Mouse (Mus musculus) embryonic facial prominence, embryonic 14.5 days (tissue): ENCODE data around the gene Tatdn2. TPM values are rescaled to one million over a fixed set of nuclear protein-coding genes. Genes with fewer than 3 reads are reported as not detected.
"Not testable (repeated sequence)": the region's sequence is repeated elsewhere in the genome, so short reads cannot be mapped to it uniquely, and the experiment has no call there.

Experiments
- ATAC-seq: fragments of 200-750 bp; cut with Nextera tagmentation; 2 replicates; pipeline ENCODE4 v1.8.0; 2017; ENCODE audit warnings: low read depth, moderate number of reproducible peaks, moderate TSS enrichment
- DNase-seq: peaks from one replicate; pipeline ENCODE4 v3.0.0-alpha.2; 2015; ENCODE audit warnings: low spot score
- H3K27ac ChIP-seq: fragments of 300-500 bp; sonication (generic); replicated peaks from 2 replicates; pipeline ENCODE4 v1.5.1; 2014; ENCODE audit warnings: low read depth, mild to moderate bottlenecking, low read length, moderate library complexity
- H3K27me3 ChIP-seq: fragments of 300-500 bp; sonication (generic); replicated peaks from 2 replicates; pipeline ENCODE4 v1.6.1; 2014; ENCODE audit warnings: low read length; ENCODE audit not compliant: control insufficient read depth, insufficient read depth
- H3K36me3 ChIP-seq: fragments of 300-500 bp; sonication (generic); 2 replicates; pipeline ENCODE4 v1.6.1; 2014; ENCODE audit warnings: low read length, mixed read lengths; ENCODE audit not compliant: control insufficient read depth, insufficient read depth
- H3K4me1 ChIP-seq: fragments of 300-500 bp; sonication (generic); 2 replicates; pipeline ENCODE4 v1.6.1; 2014; ENCODE audit warnings: antibody characterized with exemption, low read length; ENCODE audit not compliant: control insufficient read depth, insufficient read depth
- H3K4me2 ChIP-seq: fragments of 300-500 bp; sonication (generic); 2 replicates; pipeline ENCODE4 v1.6.1; 2014; ENCODE audit warnings: low read depth, mild to moderate bottlenecking, low read length, moderate library complexity, mixed read lengths
- H3K4me3 ChIP-seq: fragments of 300-500 bp; sonication (generic); 2 replicates; pipeline ENCODE4 v1.5.1; 2014; ENCODE audit warnings: low read depth, mild to moderate bottlenecking, low read length
- H3K9ac ChIP-seq: fragments of 300-500 bp; sonication (generic); 2 replicates; pipeline ENCODE4 v1.6.1; 2014; ENCODE audit warnings: low read depth, mild to moderate bottlenecking, low read length, moderate library complexity, mixed read lengths
- H3K9me3 ChIP-seq: fragments of 300-500 bp; sonication (generic); 2 replicates; pipeline ENCODE4 v1.6.1; 2016; ENCODE audit warnings: low read length; ENCODE audit not compliant: control insufficient read depth
- WGBS: fragments of 180-500 bp; shearing (Covaris S2); extraction: QIAGEN DNeasy Blood & Tissue Kit; methylation state at CpG from one replicate; pipeline ENCODE4 v1.1.7; 2014; 5-methylcytosine and 5-hydroxymethylcytosine counted together
- polyA plus RNA-seq: library from polyadenylated mRNA; unstranded; fragments of >200 nt; fragmentation: Nextera tagmentation; extraction: Ambion mirVana; gene quantifications from 2 replicates; pipeline ENCODE4 v1.2.1, GENCODE M21; 2014

Gene Tatdn2
- polyA plus RNA-seq, 1 experiment from 2014 or later, result 1.9 TPM

DNA sequence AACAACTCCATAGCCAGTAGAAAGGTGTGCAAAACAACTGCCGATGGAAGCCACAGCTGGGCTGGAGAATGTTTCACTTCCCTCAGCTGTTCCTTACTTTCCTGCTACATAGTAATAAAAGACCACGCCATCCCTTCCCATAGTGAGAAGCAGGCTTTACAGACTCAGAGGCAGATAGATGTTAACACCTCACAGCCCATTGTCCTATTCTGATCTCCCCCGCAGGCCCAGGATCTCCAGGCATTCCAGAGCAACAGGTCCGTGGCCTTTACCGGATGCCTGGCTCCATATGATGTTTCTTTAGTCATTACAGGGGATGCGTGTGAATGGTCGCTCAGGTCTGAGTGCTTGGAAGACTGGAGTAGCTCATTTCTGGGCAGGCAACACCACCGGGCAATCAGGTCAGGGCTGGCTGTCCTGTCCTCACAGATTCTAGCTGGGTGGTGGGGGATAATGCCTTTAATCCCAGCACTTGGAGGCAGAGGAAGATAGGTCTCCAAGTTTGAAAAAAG lies 29.2 kb upstream of the Tatdn2 start:
- WGBS, result 56% methylated on average over 8 of the region's 8 CpGs
- ATAC-seq, result no peak
- H3K27me3 ChIP-seq, result no peaks in the 10 kb centered on the region
- H3K27ac ChIP-seq, result 0 out of 2 replicates have a peak overlapping the region, but pooled peaks have one; percentile 52
- peaks cover 6% of the 10 kb centered on the region; the same call in 1 of the 2 replicates for H3K4me1 ChIP-seq
- H3K4me3 ChIP-seq, result no peak overlapping the region
- no peak overlapping the region for H3K9ac ChIP-seq
- H3K36me3 ChIP-seq, result no peaks in the 10 kb centered on the region
- no peak overlapping the region for H3K4me2 ChIP-seq
- H3K9me3 ChIP-seq, result peaks cover 8% of the 10 kb centered on the region; the same call in 1 of the 2 replicates
- no peak for DNase-seq

DNA sequence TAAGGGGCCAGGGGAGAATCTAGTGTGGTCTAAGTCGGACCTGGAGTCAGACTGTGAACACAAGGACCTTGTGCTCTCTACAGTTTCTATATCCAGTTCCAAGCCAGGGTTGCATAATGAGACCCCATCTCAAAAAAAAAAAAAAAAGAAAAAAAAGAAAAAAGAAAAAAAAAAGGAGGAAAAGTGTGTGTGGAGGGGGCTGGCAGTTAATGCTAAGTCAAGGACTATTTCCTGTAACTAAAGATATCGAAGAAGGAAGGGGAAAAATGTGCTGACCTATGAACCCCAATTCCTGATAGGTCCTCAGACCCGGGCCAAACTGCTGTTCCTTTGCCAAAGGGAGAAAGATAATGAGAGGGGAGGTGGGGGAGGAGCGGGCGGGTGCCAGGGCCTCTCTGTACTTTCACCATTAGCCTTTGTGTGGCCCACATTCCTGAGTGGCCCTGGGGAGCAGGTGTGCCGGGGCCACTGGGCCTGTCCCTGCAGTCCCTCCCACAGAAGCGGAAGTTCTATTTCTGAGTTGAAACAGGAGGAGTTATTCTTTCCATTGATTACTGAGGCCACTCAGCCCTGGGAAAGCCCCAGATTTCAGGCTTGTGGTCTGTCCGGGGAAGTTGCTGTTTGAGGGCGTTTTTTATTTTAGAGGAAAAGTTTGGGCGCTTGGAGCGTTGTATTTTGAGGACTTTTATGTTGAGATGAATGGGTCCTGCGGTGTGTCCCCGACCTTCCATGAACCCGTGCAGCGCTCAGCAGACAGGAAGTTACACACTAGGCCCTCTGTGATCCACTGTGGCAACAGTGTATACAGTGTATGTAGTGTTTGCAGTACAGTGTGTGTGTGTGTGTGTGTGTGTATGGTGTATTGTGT lies 28.3 kb upstream of the Tatdn2 start:
- Histone ChIP-seq H3K4me2 (no peak overlapping the region), H3K4me3 (no peak overlapping the region), H3K9me3 (0 out of 2 replicates have a peak, but pooled peaks cover 4% of the 10 kb centered on the region), H3K4me1 (peaks cover 6% of the 10 kb centered on the region; the same call in 1 of the 2 replicates), H3K27ac (peak overlapping the region; percentile 75), H3K9ac (no peak overlapping the region), H3K27me3 (no peaks in the 10 kb centered on the region), H3K36me3 (no peaks in the 10 kb centered on the region)
- 21% methylated on average over 15 of the region's 15 CpGs for WGBS
- ATAC-seq (peak; percentile 88), DNase-seq (peak; percentile 68)

DNA sequence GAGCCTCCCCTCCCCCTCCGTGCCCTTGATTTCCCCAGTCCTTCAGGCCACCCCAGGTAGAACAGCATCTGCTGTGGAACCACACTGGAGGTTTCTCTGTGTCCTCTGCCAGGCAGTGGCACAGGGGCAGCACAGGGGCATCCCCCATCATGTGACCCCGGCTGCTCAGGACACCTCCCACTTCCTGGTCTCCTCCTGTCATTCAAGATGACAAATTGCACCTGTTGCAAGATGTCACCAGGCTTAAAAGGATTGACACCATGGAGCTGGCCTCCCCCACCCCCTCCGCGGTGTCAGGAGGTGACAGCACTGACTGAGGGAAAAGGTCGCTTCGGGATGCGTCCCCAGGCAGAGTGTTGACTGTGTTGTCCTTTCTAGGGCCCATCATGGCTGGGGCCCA lies 27.0 kb upstream of the Tatdn2 start:
- Histone ChIP-seq H3K9me3 (0 out of 2 replicates have a peak, but pooled peaks cover 4% of the 10 kb centered on the region), H3K27ac (no peak overlapping the region; the same call in 1 of the 2 replicates), H3K9ac (no peak overlapping the region), H3K36me3 (no peaks in the 10 kb centered on the region), H3K4me2 (no peak overlapping the region), H3K27me3 (no peaks in the 10 kb centered on the region), H3K4me3 (no peak overlapping the region), H3K4me1 (peaks cover 6% of the 10 kb centered on the region; the same call in 1 of the 2 replicates)
- ATAC-seq (no peak), DNase-seq (no peak)
- WGBS, result 66% methylated on average over 7 of the region's 7 CpGs

DNA sequence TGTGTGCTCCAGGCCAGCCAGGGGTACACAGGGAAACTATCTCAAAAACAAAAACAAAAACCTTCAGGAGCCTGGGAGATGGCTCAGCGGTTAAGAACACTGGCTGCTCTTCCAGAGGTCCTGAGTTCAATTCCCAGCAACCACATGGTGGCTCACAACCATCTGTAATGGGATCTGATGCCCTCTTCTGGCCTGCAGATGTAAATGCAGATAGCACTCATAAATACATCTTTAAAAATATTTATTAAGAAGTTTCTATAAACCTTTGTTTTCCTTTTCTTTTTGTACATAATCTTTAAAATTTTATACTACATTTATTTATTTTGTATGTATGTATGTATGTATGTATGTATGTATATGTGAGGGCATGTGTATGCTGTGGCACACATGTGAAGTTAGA lies 24.8 kb upstream of the Tatdn2 start:
- H3K4me1 ChIP-seq, H3K27me3 ChIP-seq, H3K9ac ChIP-seq, ATAC-seq, DNase-seq, H3K27ac ChIP-seq, H3K4me3 ChIP-seq, H3K4me2 ChIP-seq, H3K9me3 ChIP-seq, H3K36me3 ChIP-seq: not testable (repeated sequence)
- WGBS, result 89% methylated on average over 1 of the region's 1 CpGs

DNA sequence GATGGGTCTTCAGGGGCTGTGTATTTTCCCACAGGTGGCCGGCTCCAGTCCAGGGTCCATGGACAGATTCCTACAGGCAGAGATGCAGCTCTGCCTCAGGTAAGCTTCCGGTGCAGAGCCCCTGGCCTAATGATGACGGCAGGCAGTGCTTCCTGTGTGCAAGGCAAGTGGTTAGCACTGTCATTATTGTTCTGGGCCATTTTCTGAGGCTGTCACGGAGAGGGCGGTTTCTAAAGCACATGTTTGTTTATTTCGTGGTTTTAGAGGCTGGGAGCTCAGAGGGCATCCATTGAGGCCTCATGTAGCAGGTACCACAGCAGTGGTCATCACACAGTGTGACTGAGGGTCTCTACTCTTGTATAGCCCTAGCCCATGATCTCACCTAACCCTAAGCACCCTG lies 23.9 kb upstream of the Tatdn2 start:
- Histone ChIP-seq H3K4me1 (peaks cover 6% of the 10 kb centered on the region; the same call in 1 of the 2 replicates), H3K9me3 (0 out of 2 replicates have a peak, but pooled peaks cover 4% of the 10 kb centered on the region), H3K4me2 (no peak overlapping the region), H3K36me3 (no peaks in the 10 kb centered on the region), H3K27me3 (no peaks in the 10 kb centered on the region), H3K9ac (no peak overlapping the region), H3K27ac (no peak overlapping the region), H3K4me3 (no peak overlapping the region)
- DNase-seq (no peak), ATAC-seq (no peak)
- WGBS, result 72% methylated on average over 5 of the region's 6 CpGs

DNA sequence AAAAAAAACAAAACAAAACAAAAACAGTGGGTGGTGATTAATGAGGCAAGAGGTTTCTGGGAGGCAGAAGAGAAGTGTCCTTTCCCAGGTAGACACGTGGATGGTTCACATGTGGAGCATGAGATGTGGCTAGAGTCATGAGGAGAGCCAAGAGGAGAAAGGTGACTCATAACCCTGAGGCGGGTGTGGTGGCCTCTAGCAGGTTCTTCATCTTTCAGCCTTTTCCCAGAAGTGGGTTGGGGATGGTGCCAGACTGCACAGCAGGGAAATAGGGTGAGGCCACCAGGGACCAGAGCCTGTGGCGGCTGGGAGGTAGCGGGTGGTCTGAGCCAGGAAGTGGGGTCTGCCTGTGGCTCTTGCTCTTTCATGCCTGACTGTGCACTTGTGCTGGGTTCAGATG lies 21.6 kb upstream of the Tatdn2 start:
- Histone ChIP-seq H3K9me3 (0 out of 2 replicates have a peak, but pooled peaks cover 4% of the 10 kb centered on the region), H3K27me3 (no peaks in the 10 kb centered on the region), H3K36me3 (no peaks in the 10 kb centered on the region), H3K9ac (no peak overlapping the region), H3K4me1 (no peaks in the 10 kb centered on the region), H3K4me3 (no peak overlapping the region), H3K27ac (no peak overlapping the region), H3K4me2 (no peak overlapping the region)
- WGBS, result 75% methylated on average over 4 of the region's 4 CpGs
- DNase-seq, result no peak
- no peak for ATAC-seq

DNA sequence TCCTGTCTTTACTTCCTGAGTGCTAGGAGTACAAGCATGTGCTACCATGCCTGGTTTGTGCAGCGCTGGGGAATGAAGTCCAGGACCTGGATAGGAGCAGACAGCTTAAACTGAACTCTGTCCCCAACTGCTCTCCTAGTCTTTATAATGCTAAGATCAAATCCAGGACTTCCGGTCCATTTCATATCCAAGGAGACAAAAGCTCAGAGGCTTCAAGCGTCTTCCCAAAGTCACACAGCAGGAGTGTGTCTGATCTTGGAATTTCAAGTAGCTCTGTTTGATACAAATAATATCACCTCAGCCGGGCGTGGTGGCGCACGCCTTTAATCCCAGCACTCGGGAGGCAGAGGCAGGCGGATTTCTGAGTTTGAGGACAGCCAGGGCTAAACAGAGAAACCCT lies 20.9 kb upstream of the Tatdn2 start:
- Histone ChIP-seq H3K36me3 (no peaks in the 10 kb centered on the region), H3K9me3 (0 out of 2 replicates have a peak, but pooled peaks cover 4% of the 10 kb centered on the region), H3K27me3 (no peaks in the 10 kb centered on the region), H3K4me1 (no peaks in the 10 kb centered on the region), H3K27ac (no peak overlapping the region), H3K4me2 (no peak overlapping the region), H3K9ac (no peak overlapping the region), H3K4me3 (no peak overlapping the region)
- ATAC-seq, result no peak
- no peak for DNase-seq
- 93% methylated on average over 9 of the region's 9 CpGs for WGBS

DNA sequence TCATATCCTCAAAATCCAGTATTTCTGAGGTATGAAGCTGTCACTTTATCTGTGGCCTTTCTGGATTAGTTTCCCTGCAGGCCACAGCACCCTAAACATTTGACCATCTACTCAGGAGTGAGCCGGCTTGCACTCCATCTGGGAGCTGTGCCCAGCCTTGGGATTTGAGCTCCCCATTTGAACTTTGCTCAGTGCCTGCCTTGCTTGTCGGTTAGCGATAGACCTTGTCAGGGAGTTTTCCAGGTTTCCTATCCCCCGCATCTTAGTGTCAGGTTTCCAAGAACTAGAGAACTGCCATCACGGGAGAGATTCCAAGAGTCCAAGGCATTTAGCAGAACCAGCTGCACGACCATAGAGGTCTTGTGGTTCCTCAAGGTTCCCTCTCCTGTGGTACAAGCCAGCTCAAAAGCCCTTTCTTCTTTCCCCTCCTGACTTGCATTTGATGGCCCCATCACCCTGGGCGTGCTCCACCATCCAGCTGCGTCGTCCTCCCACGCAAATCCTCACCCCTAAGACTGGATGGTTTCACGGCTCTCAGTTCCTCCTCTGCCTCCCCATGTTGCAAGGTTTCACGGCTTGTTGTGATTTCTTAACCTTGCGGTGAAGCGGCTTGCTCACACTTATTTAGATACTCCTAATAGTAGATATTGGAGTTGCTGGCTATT lies 19.6 kb upstream of the Tatdn2 start:
- no peak overlapping the region for H3K9ac ChIP-seq
- H3K27ac ChIP-seq, result no peak overlapping the region
- H3K4me3 ChIP-seq, result no peak overlapping the region
- no peak overlapping the region for H3K4me2 ChIP-seq
- no peak for DNase-seq
- H3K36me3 ChIP-seq, result no peaks in the 10 kb centered on the region
- H3K4me1 ChIP-seq, result no peaks in the 10 kb centered on the region
- no peaks in the 10 kb centered on the region for H3K27me3 ChIP-seq
- 57% methylated on average over 14 of the region's 14 CpGs for WGBS
- no peak for ATAC-seq
- H3K9me3 ChIP-seq, result no peaks in the 10 kb centered on the region
